Mouse (Mus musculus): ENCODE measurements around the gene Morc4. TPM values are rescaled to one million over a fixed set of nuclear protein-coding genes. Genes with fewer than 3 reads are reported as not detected.

The Morc4 gene
- polyA plus RNA-seq, 1 experiment = 24.3 TPM

- Histone ChIP-seq H3K9ac (ENCODE audit: low read depth, poor library complexity, severe bottlenecking) (no peak overlapping the region), H3K27me3 (ENCODE audit: control insufficient read depth, insufficient read depth, low read length, poor library complexity, severe bottlenecking) (no peaks in the 10 kb centered on the region), H3K36me3 (ENCODE audit: control insufficient read depth, insufficient read depth, low read length, poor library complexity, severe bottlenecking) (no peaks in the 10 kb centered on the region), H3K4me3 (ENCODE audit: low read depth, low read length) (no peak overlapping the region), H3K9me3 (replicated peaks; ENCODE audit: control insufficient read depth, insufficient read depth, low read length, poor library complexity, severe bottlenecking) (no peaks in the 10 kb centered on the region), H3K4me1 (ENCODE audit: control insufficient read depth, insufficient read depth, low read length) (peaks cover 2% of the 10 kb centered on the region), H3K27ac (ENCODE audit: insufficient read depth, low read length) (no peak overlapping the region)
- no peak for TF ChIP-seq POLR2A (IDR thresholded peaks at IDR 0.05; ENCODE audit: insufficient read depth, low read length)
- no peak for TF ChIP-seq EP300 (IDR thresholded peaks at IDR 0.05; ENCODE audit: insufficient read depth, low read depth, low read length)
- TF ChIP-seq CTCF (IDR thresholded peaks at IDR 0.05; ENCODE audit: low read depth, low read length) = no peak
These were observed 85.7 kb downstream of the Morc4 start for GRCm38 (mm10) chrX:139785764-139786163.

GRCm38 (mm10) chrX:139783045-139783422 is 88.4 kb downstream of the Morc4 start:
- TF ChIP-seq CTCF (IDR thresholded peaks at IDR 0.05; ENCODE audit: low read depth, low read length) = no peak
- TF ChIP-seq EP300 (IDR thresholded peaks at IDR 0.05; ENCODE audit: insufficient read depth, low read depth, low read length) = no peak
- TF ChIP-seq POLR2A (IDR thresholded peaks at IDR 0.05; ENCODE audit: insufficient read depth, low read length) = no peak
- H3K27me3 ChIP-seq (ENCODE audit: control insufficient read depth, insufficient read depth, low read length, poor library complexity, severe bottlenecking) = no peaks in the 10 kb centered on the region
- no peak overlapping the region for H3K4me3 ChIP-seq (ENCODE audit: low read depth, low read length)

GRCm38 (mm10) chrX:139782278-139783044 is 89.0 kb downstream of the Morc4 start, which contains the start of gene Ripply1:
Ripply1 (minus strand) TSS chrX:139782353.
- TF ChIP-seq CTCF (IDR thresholded peaks at IDR 0.05; ENCODE audit: low read depth, low read length) (no peak), EP300 (IDR thresholded peaks at IDR 0.05; ENCODE audit: insufficient read depth, low read depth, low read length) (peak; percentile 77)
- Histone ChIP-seq H3K27ac (ENCODE audit: insufficient read depth, low read length) (peak within 1 kb of the TSS; percentile 86), H3K4me1 (ENCODE audit: control insufficient read depth, insufficient read depth, low read length) (peaks cover 5% of the 10 kb centered on the region), H3K36me3 (ENCODE audit: control insufficient read depth, insufficient read depth, low read length, poor library complexity, severe bottlenecking) (no peaks in the 10 kb centered on the region), H3K9me3 (replicated peaks; ENCODE audit: control insufficient read depth, insufficient read depth, low read length, poor library complexity, severe bottlenecking) (no peaks in the 10 kb centered on the region), H3K27me3 (ENCODE audit: control insufficient read depth, insufficient read depth, low read length, poor library complexity, severe bottlenecking) (no peaks in the 10 kb centered on the region), H3K4me3 (ENCODE audit: low read depth, low read length) (peak within 1 kb of the TSS; percentile 17), H3K9ac (ENCODE audit: low read depth, poor library complexity, severe bottlenecking) (no peak within 1 kb of the TSS)

More at GRCm38 (mm10) chrX:139783045-139783422, 88.4 kb downstream of the Morc4 start:
- Histone ChIP-seq H3K9ac (ENCODE audit: low read depth, poor library complexity, severe bottlenecking) (no peak overlapping the region), H3K36me3 (ENCODE audit: control insufficient read depth, insufficient read depth, low read length, poor library complexity, severe bottlenecking) (no peaks in the 10 kb centered on the region), H3K4me1 (ENCODE audit: control insufficient read depth, insufficient read depth, low read length) (peaks cover 5% of the 10 kb centered on the region), H3K9me3 (replicated peaks; ENCODE audit: control insufficient read depth, insufficient read depth, low read length, poor library complexity, severe bottlenecking) (no peaks in the 10 kb centered on the region), H3K27ac (ENCODE audit: insufficient read depth, low read length) (peak overlapping the region; percentile 86)

GRCm38 (mm10) chrX:139781563-139781962 is 89.9 kb downstream of the Morc4 start:
- TF ChIP-seq CTCF (IDR thresholded peaks at IDR 0.05; ENCODE audit: low read depth, low read length) = no peak
- no peak for TF ChIP-seq EP300 (IDR thresholded peaks at IDR 0.05; ENCODE audit: insufficient read depth, low read depth, low read length)
- no peak for TF ChIP-seq POLR2A (IDR thresholded peaks at IDR 0.05; ENCODE audit: insufficient read depth, low read length)
- Histone ChIP-seq H3K27ac (ENCODE audit: insufficient read depth, low read length) (peak overlapping the region; percentile 83), H3K9me3 (replicated peaks; ENCODE audit: control insufficient read depth, insufficient read depth, low read length, poor library complexity, severe bottlenecking) (no peaks in the 10 kb centered on the region), H3K27me3 (ENCODE audit: control insufficient read depth, insufficient read depth, low read length, poor library complexity, severe bottlenecking) (no peaks in the 10 kb centered on the region), H3K4me3 (ENCODE audit: low read depth, low read length) (no peak overlapping the region), H3K9ac (ENCODE audit: low read depth, poor library complexity, severe bottlenecking) (no peak overlapping the region), H3K4me1 (ENCODE audit: control insufficient read depth, insufficient read depth, low read length) (peaks cover 6% of the 10 kb centered on the region), H3K36me3 (ENCODE audit: control insufficient read depth, insufficient read depth, low read length, poor library complexity, severe bottlenecking) (no peaks in the 10 kb centered on the region)

GRCm38 (mm10) chrX:139780988-139781387 is 90.5 kb downstream of the Morc4 start:
- Histone ChIP-seq H3K27me3 (ENCODE audit: control insufficient read depth, insufficient read depth, low read length, poor library complexity, severe bottlenecking) (no peaks in the 10 kb centered on the region), H3K4me3 (ENCODE audit: low read depth, low read length) (no peak overlapping the region), H3K9ac (ENCODE audit: low read depth, poor library complexity, severe bottlenecking) (no peak overlapping the region), H3K27ac (ENCODE audit: insufficient read depth, low read length) (no peak overlapping the region), H3K9me3 (replicated peaks; ENCODE audit: control insufficient read depth, insufficient read depth, low read length, poor library complexity, severe bottlenecking) (no peaks in the 10 kb centered on the region), H3K36me3 (ENCODE audit: control insufficient read depth, insufficient read depth, low read length, poor library complexity, severe bottlenecking) (no peaks in the 10 kb centered on the region), H3K4me1 (ENCODE audit: control insufficient read depth, insufficient read depth, low read length) (peaks cover 6% of the 10 kb centered on the region)
- no peak for TF ChIP-seq CTCF (IDR thresholded peaks at IDR 0.05; ENCODE audit: low read depth, low read length)
- no peak for TF ChIP-seq POLR2A (IDR thresholded peaks at IDR 0.05; ENCODE audit: insufficient read depth, low read length)
- no peak for TF ChIP-seq EP300 (IDR thresholded peaks at IDR 0.05; ENCODE audit: insufficient read depth, low read depth, low read length)

GRCm38 (mm10) chrX:139779401-139779800 is 92.1 kb downstream of the Morc4 start:
- Histone ChIP-seq H3K27ac (ENCODE audit: insufficient read depth, low read length) (no peak overlapping the region), H3K9ac (ENCODE audit: low read depth, poor library complexity, severe bottlenecking) (no peak overlapping the region), H3K4me3 (ENCODE audit: low read depth, low read length) (no peak overlapping the region), H3K27me3 (ENCODE audit: control insufficient read depth, insufficient read depth, low read length, poor library complexity, severe bottlenecking) (no peaks in the 10 kb centered on the region), H3K9me3 (replicated peaks; ENCODE audit: control insufficient read depth, insufficient read depth, low read length, poor library complexity, severe bottlenecking) (no peaks in the 10 kb centered on the region), H3K4me1 (ENCODE audit: control insufficient read depth, insufficient read depth, low read length) (peaks cover 6% of the 10 kb centered on the region), H3K36me3 (ENCODE audit: control insufficient read depth, insufficient read depth, low read length, poor library complexity, severe bottlenecking) (no peaks in the 10 kb centered on the region)
- TF ChIP-seq POLR2A (IDR thresholded peaks at IDR 0.05; ENCODE audit: insufficient read depth, low read length) (no peak), CTCF (IDR thresholded peaks at IDR 0.05; ENCODE audit: low read depth, low read length) (no peak)
